Mouse (Mus musculus) mouse embryonic stem cell (cell line): ENCODE data around the gene Wwox.

Experiments used
- in situ Hi-C, 2 experiments: fragments of 300-500 bp; cut with MboI; formaldehyde crosslinking; loops; 1 replicate in 1 of 2; 3 replicates in 1 of 2; pipeline ENCODE4 v1.14.3; 2019 to 2020; ENCODE audit warnings: low sequenced_read_pairs in 2 of 2, low pct_unique_long_range_greater_than_20kb in 1 of 2, mixed read lengths in 1 of 2; ENCODE audit not compliant: unreplicated experiment in 1 of 2

Gene Wwox

GRCm38 (mm10) chr8:115307412-115307811 lies 868.0 kb downstream of the Wwox start:
- in situ Hi-C loops: no loop called here

- in situ Hi-C loops: no loop called here
Measured at GRCm38 (mm10) chr8:115311003-115311402, 871.5 kb downstream of the Wwox start.

- in situ Hi-C loops: no loop called here
Measured at GRCm38 (mm10) chr8:115312371-115312770, 872.9 kb downstream of the Wwox start.

- in situ Hi-C loops: no loop called here
Measured at GRCm38 (mm10) chr8:115322501-115322900, 883.0 kb downstream of the Wwox start.

GRCm38 (mm10) chr8:115330671-115331070 lies 891.2 kb downstream of the Wwox start:
- in situ Hi-C loops: no loop called here

- in situ Hi-C loops: no loop called here
Measured at GRCm38 (mm10) chr8:115333972-115334371, 894.5 kb downstream of the Wwox start.

GRCm38 (mm10) chr8:115336361-115336760 lies 896.9 kb downstream of the Wwox start:
- in situ Hi-C loops: no loop called here

GRCm38 (mm10) chr8:115348704-115349103 lies 909.2 kb downstream of the Wwox start:
- in situ Hi-C loops: no loop called here

- in situ Hi-C loops: no loop called here
Measured at GRCm38 (mm10) chr8:115350707-115351106, 911.3 kb downstream of the Wwox start.

GRCm38 (mm10) chr8:115357663-115358335 lies 918.3 kb downstream of the Wwox start:
- in situ Hi-C loops: no loop called here

- in situ Hi-C loops: no loop called here
Measured at GRCm38 (mm10) chr8:115358481-115358880, 919.0 kb downstream of the Wwox start.

- in situ Hi-C loops: no loop called here
Measured at GRCm38 (mm10) chr8:115359701-115360100, 920.2 kb downstream of the Wwox start.

GRCm38 (mm10) chr8:115362518-115362917 lies 923.1 kb downstream of the Wwox start:
- in situ Hi-C loops: no loop called here

- in situ Hi-C loops: no loop called here
Measured at GRCm38 (mm10) chr8:115374957-115375356, 935.5 kb downstream of the Wwox start.

GRCm38 (mm10) chr8:115375361-115376047 lies 936.0 kb downstream of the Wwox start:
- in situ Hi-C loops: no loop called here

GRCm38 (mm10) chr8:115377321-115377720 lies 937.9 kb downstream of the Wwox start:
- in situ Hi-C loops: no loop called here

- in situ Hi-C loops: no loop called here
Measured at GRCm38 (mm10) chr8:115380017-115380416, 940.6 kb downstream of the Wwox start.

GRCm38 (mm10) chr8:115390921-115391504 lies 951.6 kb downstream of the Wwox start:
- in situ Hi-C loops: no loop called here

- in situ Hi-C loops: no loop called here
Measured at GRCm38 (mm10) chr8:115395840-115396239, 956.4 kb downstream of the Wwox start.

GRCm38 (mm10) chr8:115397981-115398380 lies 958.5 kb downstream of the Wwox start:
- in situ Hi-C loops: no loop called here
